Mouse (Mus musculus): ENCODE measurements around the gene Dpy19l2. TPM values are rescaled to one million over a fixed set of nuclear protein-coding genes. Genes with fewer than 3 reads are reported as not detected.
"Not testable (repeated sequence)": the region's sequence is repeated elsewhere in the genome, so short reads cannot be mapped to it uniquely, and the experiment has no call there.

Gene Dpy19l2
- polyA plus RNA-seq (2016; fragmentation: Nextera tagmentation; extraction: Ambion mirVana) = 0.14 and 0.20 TPM in 2 replicates

DNA sequence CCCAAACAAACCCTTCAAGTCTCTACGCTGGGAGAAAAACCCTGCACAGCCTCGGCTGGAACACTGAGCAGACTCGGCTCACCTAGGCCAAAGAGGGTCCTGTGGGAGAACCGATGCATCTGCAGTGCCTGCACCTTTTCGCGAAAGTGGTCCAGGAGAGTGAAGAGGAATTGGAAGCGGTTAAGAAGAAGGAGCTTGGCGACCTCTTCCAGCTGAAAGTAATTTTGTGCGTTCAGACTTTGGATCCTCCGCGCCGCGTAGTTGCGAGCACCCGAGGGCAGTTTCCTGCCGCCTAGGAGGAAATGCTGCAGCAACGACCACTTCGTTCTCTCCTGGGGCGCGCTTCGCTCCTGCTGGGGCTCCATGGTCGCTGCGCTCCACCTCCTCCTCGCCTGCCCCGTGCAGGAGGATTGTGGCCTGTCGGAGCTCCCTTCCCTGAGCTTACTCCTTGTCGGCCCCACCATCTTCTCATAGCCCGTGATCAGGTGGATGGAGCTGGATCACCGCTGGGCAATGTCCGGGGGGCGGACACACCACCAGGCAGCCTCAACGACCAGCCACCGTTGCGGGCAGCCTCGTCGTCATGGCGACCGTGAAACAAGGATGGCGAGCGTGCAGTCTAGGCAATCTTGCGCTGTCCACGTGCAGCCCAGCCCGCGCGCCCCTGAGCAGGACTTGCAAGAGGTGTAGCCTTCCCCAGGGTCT lies at the start of gene Dpy19l2:
Dpy19l2 (minus strand) TSS at position 594 of the 705 bp plus-strand sequence.
- no peak within 1 kb of the TSS for H3K27ac ChIP-seq
- H3K4me1 ChIP-seq = no peaks in the 10 kb centered on the region
- H3K36me3 ChIP-seq = no peaks in the 10 kb centered on the region
- 1% methylated on average over 45 of the region's 45 CpGs for WGBS
- H3K27me3 ChIP-seq (replicated peaks) = 0 out of 2 replicates have a peak, but pooled peaks cover 3% of the 10 kb centered on the region
- H3K4me3 ChIP-seq = peak within 1 kb of the TSS; percentile 44
- H3K9ac ChIP-seq = peak within 1 kb of the TSS; percentile 56
- H3K4me2 ChIP-seq (replicated peaks) = peak within 1 kb of the TSS; percentile 88
- peak; percentile 96 for ATAC-seq (ENCODE audit: low FRiP score, low read depth)
- H3K9me3 ChIP-seq = no peaks in the 10 kb centered on the region

- Histone ChIP-seq H3K4me1 (no peaks in the 10 kb centered on the region), H3K36me3 (no peaks in the 10 kb centered on the region), H3K4me3 (no peak overlapping the region), H3K27ac (no peak overlapping the region), H3K27me3 (replicated peaks) (no peaks in the 10 kb centered on the region), H3K9me3 (no peaks in the 10 kb centered on the region), H3K4me2 (replicated peaks) (no peak overlapping the region), H3K9ac (no peak overlapping the region)
- 88% methylated on average over 5 of the region's 5 CpGs for WGBS
- no peak for ATAC-seq (ENCODE audit: low FRiP score, low read depth)
Measured at GRCm38 (mm10) chr9:24744958-24745357, 48.9 kb upstream of the Dpy19l2 start.

DNA sequence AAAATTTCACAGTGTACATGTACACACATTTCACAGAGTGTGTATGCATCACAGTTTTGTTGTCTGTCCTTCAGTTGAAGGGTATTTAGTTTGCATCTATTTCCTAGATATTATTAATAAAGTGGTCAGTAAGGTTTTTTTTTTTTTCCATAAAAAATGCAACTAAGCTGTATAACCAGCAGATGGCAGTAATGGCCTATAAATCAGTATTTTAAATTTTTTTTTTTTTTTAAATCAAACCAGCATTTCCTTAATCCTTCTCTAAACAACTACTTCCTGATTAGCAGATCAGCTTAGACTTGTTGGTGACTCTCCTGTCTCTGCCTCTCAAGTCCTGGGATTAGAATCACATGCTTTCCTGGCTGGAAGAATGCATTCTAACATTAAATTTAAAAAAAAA lies 5.2 kb upstream of the Dpy19l2 start:
- Histone ChIP-seq H3K27me3 (replicated peaks) (no peaks in the 10 kb centered on the region), H3K36me3 (no peaks in the 10 kb centered on the region), H3K4me3 (no peak overlapping the region), H3K4me1 (no peaks in the 10 kb centered on the region), H3K4me2 (replicated peaks) (no peak overlapping the region), H3K9ac (no peak overlapping the region), H3K9me3 (no peaks in the 10 kb centered on the region), H3K27ac (no peak overlapping the region)
- no peak for ATAC-seq (ENCODE audit: low FRiP score, low read depth)

- Histone ChIP-seq H3K4me1 (no peaks in the 10 kb centered on the region), H3K9ac (peak overlapping the region; percentile 56; the same call in 1 of the 2 replicates), H3K9me3 (no peaks in the 10 kb centered on the region), H3K36me3 (no peaks in the 10 kb centered on the region), H3K27ac (no peak overlapping the region), H3K4me3 (peak overlapping the region; percentile 44), H3K27me3 (replicated peaks) (0 out of 2 replicates have a peak, but pooled peaks cover 3% of the 10 kb centered on the region), H3K4me2 (replicated peaks) (peak overlapping the region; percentile 88)
- peak; percentile 20; the same call in 1 of the 2 replicates for ATAC-seq (ENCODE audit: low FRiP score, low read depth)
- WGBS = 20% methylated on average over 9 of the region's 9 CpGs
Measured at GRCm38 (mm10) chr9:24696405-24696778, 299 bp upstream of the Dpy19l2 start.

GRCm38 (mm10) chr9:24637341-24637740 lies 58.8 kb downstream of the Dpy19l2 start:
- not testable (repeated sequence) for H3K4me1 ChIP-seq; H3K4me3 ChIP-seq; H3K36me3 ChIP-seq; H3K4me2 ChIP-seq (replicated peaks); H3K27me3 ChIP-seq (replicated peaks); H3K9ac ChIP-seq; H3K27ac ChIP-seq; H3K9me3 ChIP-seq; ATAC-seq (ENCODE audit: low FRiP score, low read depth)
- WGBS = 94% methylated on average over 2 of the region's 2 CpGs

DNA sequence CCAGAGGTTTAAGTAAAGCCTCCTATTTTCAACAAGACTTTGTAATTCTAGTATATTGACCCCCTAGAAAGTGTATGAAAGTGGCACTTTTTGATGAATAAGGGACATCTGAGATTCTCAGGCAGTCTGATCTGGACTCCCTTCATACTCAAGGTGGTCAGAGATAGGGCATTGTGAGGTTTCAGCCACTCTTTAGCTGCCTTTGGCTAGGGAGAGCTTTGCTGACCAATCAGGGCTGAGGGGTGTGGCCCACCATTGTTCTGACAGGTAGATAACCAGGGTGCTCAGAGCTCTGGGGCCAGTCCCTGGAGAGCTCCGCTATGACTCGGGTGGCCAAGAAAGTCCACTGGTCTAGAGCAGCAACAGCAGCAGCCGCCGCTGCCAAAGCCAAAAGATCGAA lies 71.2 kb downstream of the Dpy19l2 start, which contains the start of gene Cypt4:
Cypt4 (plus strand) TSS at position 301 of the 400 bp plus-strand sequence.
- Histone ChIP-seq H3K27me3 (replicated peaks) (no peaks in the 10 kb centered on the region), H3K36me3 (no peaks in the 10 kb centered on the region), H3K4me3 (no peak within 1 kb of the TSS), H3K27ac (no peak within 1 kb of the TSS), H3K4me2 (replicated peaks) (no peak within 1 kb of the TSS), H3K9me3 (no peaks in the 10 kb centered on the region), H3K4me1 (no peaks in the 10 kb centered on the region), H3K9ac (no peak within 1 kb of the TSS)
- 94% methylated on average over 5 of the region's 5 CpGs for WGBS
- ATAC-seq (ENCODE audit: low FRiP score, low read depth) = no peak

- Histone ChIP-seq H3K4me2 (replicated peaks) (no peak overlapping the region), H3K4me1 (no peaks in the 10 kb centered on the region), H3K9ac (no peak overlapping the region), H3K27ac (no peak overlapping the region), H3K27me3 (replicated peaks) (no peaks in the 10 kb centered on the region), H3K36me3 (no peaks in the 10 kb centered on the region), H3K4me3 (no peak overlapping the region), H3K9me3 (no peaks in the 10 kb centered on the region)
- ATAC-seq (ENCODE audit: low FRiP score, low read depth) = no peak
- 55% methylated on average over 2 of the region's 2 CpGs for WGBS
Measured at GRCm38 (mm10) chr9:24538159-24538558, 157.9 kb downstream of the Dpy19l2 start.

DNA sequence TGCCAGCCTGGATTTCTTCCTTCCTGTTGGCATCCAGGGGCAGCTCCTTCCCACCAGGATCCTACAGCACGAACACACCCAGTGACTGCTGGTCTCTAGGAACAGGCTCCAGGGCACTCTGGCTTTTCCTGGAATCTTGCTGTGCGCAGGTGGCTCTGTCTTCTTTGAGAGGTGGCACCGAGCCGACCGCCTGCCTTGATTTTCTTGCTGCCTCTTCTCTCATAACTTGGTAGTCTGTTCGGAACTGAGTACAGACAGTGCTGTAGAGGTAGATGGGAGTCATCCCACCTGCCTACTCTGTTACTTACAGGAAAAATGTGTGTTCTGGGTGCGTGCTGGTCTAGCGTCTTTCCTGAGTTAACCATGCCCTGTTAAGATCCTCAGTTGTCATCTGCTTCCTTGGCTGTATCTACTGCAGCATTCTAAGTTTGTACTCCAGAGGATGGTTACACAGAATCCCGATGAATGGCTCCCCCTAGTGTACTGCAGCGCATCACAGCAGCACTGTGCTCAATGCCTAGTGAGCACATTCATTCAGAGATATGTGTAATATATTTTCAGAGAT lies 179.4 kb downstream of the Dpy19l2 start:
- no peak overlapping the region for H3K9ac ChIP-seq
- ATAC-seq (ENCODE audit: low FRiP score, low read depth) = peak; percentile 70; the same call in 1 of the 2 replicates
- WGBS = 61% methylated on average over 10 of the region's 10 CpGs
- no peaks in the 10 kb centered on the region for H3K27me3 ChIP-seq (replicated peaks)
- no peak overlapping the region for H3K4me2 ChIP-seq (replicated peaks)
- H3K36me3 ChIP-seq = no peaks in the 10 kb centered on the region
- H3K4me3 ChIP-seq = no peak overlapping the region
- H3K4me1 ChIP-seq = no peaks in the 10 kb centered on the region
- no peak overlapping the region for H3K27ac ChIP-seq
- no peaks in the 10 kb centered on the region for H3K9me3 ChIP-seq

DNA sequence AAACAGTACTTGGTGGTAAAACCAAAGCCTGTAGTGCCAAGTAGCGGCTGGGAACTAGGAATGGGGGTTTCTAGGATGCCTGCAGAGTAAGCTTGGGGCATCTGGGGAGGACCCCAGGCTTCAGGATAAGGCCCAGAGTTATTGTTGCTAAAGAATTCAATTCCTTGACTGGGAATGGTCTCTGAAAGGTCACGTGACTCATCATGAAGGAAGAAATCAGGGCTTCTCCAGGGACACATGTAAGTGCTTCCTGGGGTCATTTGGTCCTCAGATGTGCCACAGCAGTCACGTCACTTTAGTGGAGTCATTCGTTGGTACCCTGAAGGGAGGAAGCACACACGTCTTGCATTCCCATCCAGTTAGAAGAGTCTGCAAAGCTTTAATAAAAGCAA lies 182.0 kb downstream of the Dpy19l2 start:
- H3K4me1 ChIP-seq = no peaks in the 10 kb centered on the region
- H3K9me3 ChIP-seq = no peaks in the 10 kb centered on the region
- no peaks in the 10 kb centered on the region for H3K36me3 ChIP-seq
- no peak for ATAC-seq (ENCODE audit: low FRiP score, low read depth)
- H3K27me3 ChIP-seq (replicated peaks) = no peaks in the 10 kb centered on the region
- no peak overlapping the region for H3K9ac ChIP-seq
- H3K4me3 ChIP-seq = no peak overlapping the region
- WGBS = 75% methylated on average over 5 of the region's 5 CpGs
- no peak overlapping the region for H3K4me2 ChIP-seq (replicated peaks)
- no peak overlapping the region for H3K27ac ChIP-seq

DNA sequence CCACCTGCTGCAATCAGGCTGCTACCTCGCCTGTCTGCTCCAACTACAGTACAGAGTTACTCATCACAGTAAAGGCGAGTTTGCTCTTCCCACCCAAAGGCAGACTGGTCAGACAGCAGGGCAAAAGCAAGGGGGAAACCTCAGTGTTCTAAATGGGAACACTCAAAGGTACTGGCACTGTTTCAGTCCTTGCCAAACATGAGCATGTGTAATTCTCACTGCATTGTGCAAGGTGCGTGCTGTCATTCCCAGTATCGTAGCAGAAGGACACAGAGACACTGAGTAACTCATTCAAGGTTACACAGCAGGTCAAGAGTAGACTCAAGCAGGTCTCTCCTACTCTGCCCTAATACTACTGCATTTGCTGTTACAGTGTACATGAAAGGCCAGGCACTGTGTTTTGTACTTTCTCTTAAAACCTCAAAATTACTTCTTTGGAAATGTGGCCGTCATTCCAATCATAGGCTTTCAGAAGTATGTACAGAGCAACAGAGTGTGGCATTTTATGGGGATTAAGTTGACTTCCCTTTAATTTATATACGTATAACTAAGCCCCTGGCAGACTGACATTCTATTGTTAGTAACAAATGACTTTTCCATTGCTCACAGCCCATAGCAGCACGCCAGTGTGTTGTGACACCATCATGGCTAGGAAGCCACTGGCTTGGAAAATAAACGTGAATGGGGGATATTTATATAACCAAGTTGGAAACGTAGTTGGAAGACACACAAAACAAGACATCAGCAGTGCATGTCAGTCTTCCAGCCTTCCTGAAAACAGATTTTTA lies 182.6 kb downstream of the Dpy19l2 start:
- no peak overlapping the region for H3K9ac ChIP-seq
- H3K27me3 ChIP-seq (replicated peaks) = no peaks in the 10 kb centered on the region
- no peak overlapping the region for H3K4me2 ChIP-seq (replicated peaks)
- no peak overlapping the region for H3K4me3 ChIP-seq
- no peak for ATAC-seq (ENCODE audit: low FRiP score, low read depth)
- H3K36me3 ChIP-seq = no peaks in the 10 kb centered on the region
- no peak overlapping the region for H3K27ac ChIP-seq
- 79% methylated on average over 9 of the region's 9 CpGs for WGBS
- H3K4me1 ChIP-seq = no peaks in the 10 kb centered on the region
- no peaks in the 10 kb centered on the region for H3K9me3 ChIP-seq

DNA sequence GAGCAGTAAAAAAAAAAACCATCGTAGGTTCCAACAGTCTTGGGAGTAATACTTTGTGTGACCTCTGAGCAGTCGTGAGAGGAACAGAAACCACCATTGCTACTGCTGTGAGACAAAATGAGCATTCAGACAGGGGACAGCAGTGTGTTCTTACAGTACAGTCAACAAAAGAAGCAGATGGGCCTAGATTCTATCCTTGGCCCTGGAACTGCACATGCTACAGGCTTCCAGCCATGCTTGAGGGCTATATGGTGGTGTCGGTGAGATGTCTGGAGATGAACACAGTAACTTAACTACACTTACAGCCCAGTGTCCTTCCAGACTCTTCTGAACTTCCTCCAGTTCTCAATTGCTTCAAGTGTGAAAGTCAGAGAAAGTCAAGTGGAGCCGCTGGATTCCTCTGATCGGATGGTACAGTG lies 184.0 kb downstream of the Dpy19l2 start:
- Histone ChIP-seq H3K4me1 (no peaks in the 10 kb centered on the region), H3K27ac (no peak overlapping the region), H3K4me3 (no peak overlapping the region), H3K9ac (no peak overlapping the region), H3K9me3 (no peaks in the 10 kb centered on the region), H3K36me3 (no peaks in the 10 kb centered on the region), H3K27me3 (replicated peaks) (no peaks in the 10 kb centered on the region), H3K4me2 (replicated peaks) (no peak overlapping the region)
- WGBS = 93% methylated on average over 5 of the region's 5 CpGs
- ATAC-seq (ENCODE audit: low FRiP score, low read depth) = no peak

DNA sequence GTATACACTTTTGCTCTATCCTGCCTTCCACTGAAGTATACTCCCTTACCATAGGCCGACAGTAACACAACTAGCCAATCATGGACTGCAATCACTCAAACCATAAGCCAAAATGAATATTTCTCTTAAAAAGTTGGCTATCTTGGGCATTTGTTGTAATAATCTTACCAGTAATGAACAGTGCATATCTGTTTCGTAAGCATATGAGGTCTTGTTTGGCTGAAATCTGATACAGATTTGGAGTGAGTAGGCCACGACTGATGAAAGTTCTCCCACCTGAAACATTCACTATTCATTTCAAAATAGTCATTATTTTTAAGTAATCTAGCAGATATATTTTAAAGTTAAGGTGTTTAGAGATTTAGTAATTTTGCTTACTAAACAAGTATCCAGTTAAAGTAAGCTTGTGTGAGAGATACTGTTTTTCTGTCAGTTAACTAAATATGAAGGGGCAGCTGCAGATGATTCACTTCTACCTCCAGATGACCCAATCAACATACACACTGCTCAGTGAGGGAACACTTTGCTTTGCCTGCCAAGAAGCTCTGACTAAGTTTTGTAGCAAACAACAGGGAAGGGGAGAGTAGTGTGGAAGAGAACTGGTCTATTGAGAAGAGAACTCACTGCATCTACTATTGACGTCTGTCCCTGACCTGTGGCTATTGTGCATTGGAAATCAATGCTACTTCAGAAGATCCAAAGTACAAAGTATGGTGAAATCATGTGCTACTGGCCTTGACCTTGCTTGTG lies 184.5 kb downstream of the Dpy19l2 start:
- Histone ChIP-seq H3K36me3 (no peaks in the 10 kb centered on the region), H3K9me3 (no peaks in the 10 kb centered on the region), H3K4me3 (no peak overlapping the region), H3K27ac (no peak overlapping the region), H3K4me1 (no peaks in the 10 kb centered on the region), H3K4me2 (replicated peaks) (no peak overlapping the region), H3K27me3 (replicated peaks) (no peaks in the 10 kb centered on the region), H3K9ac (no peak overlapping the region)
- ATAC-seq (ENCODE audit: low FRiP score, low read depth) = no peak
- 91% methylated on average over 4 of the region's 4 CpGs for WGBS

All from neural tube, embryonic 12.5 days (tissue).